In the genomic region with DNA sequence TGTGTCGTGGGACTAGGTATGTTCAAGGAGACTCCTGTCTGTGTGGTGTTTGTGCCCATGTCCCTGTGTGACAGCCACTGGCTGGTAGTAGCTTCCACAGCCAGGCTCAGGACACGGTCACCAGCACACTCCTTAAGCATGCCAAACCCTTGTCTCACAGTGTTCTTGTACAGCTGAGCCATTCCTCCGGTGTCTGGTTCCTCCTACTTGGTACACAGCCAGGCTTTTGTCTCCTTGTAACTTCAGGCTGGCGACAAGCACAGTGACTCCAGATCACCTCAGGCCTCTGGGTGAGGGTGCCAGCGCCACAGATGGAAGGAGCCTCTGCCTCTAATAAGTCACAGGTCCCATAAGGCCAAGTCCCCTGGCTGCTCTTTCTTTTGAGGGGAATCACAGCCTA, we compare ENCODE assay signal across 12 mouse cellular contexts.
A peak's percentile ranks its signal among the peaks of the same experiment; 100 is the strongest.
DNase-seq lines count a peak whose midpoint lies in the region; TF ChIP-seq lines count a peak whose summit lies in the region.
"Had no signal": no experiment of that assay in that cellular context is flagged by ENCODE, and none has a peak within 500 bp of the region (broad histone marks: within the 10 kb centered on the region; RNA-seq: fewer than 3 reads in every experiment).

No protein-coding gene starts in this region.

- H3K4me1 ChIP-seq in kidney, adult 2 months (ENCODE audit: control insufficient read depth, insufficient read depth, low read length) = no peaks in the 10 kb centered on the region
- peaks cover 9% of the 10 kb centered on the region for H3K4me1 ChIP-seq in ES-Bruce4 (ENCODE audit: control insufficient read depth, insufficient read depth, low read length)

- 57% methylated on average over 5 of the region's 5 CpGs for WGBS in kidney, adult 2 months

- no peak overlapping the region for H3K9ac ChIP-seq in ES-Bruce4 (ENCODE audit: low read depth, poor library complexity, severe bottlenecking)
- H3K9ac ChIP-seq: limb, embryonic 13.5 days had no signal

- H3K27me3 ChIP-seq in kidney, adult 2 months (replicated peaks; ENCODE audit: control insufficient read depth, insufficient read depth, low read length) = no peaks in the 10 kb centered on the region
- no peaks in the 10 kb centered on the region for H3K27me3 ChIP-seq in ES-Bruce4 (ENCODE audit: control insufficient read depth, insufficient read depth, low read length, poor library complexity, severe bottlenecking)
- H3K27me3 ChIP-seq: limb, embryonic 13.5 days; Patski had no signal

- H3K9me3 ChIP-seq in ES-Bruce4 (replicated peaks; ENCODE audit: control insufficient read depth, insufficient read depth, low read length, poor library complexity, severe bottlenecking) = no peaks in the 10 kb centered on the region
- H3K9me3 ChIP-seq: limb, embryonic 13.5 days had no signal

- TF ChIP-seq CTCF in kidney, adult 2 months (conservative IDR thresholded peaks at IDR 0.05; ENCODE audit: insufficient read depth, insufficient read length, low read depth, low read length) = no peak
- TF ChIP-seq CTCF in ES-Bruce4 (IDR thresholded peaks at IDR 0.05; ENCODE audit: low read depth, low read length) = no peak

- no peaks in the 10 kb centered on the region for H3K36me3 ChIP-seq in kidney, adult 2 months (ENCODE audit: control insufficient read depth, insufficient read depth, low read length)
- H3K36me3 ChIP-seq in ES-Bruce4 (ENCODE audit: control insufficient read depth, insufficient read depth, low read length, poor library complexity, severe bottlenecking) = no peaks in the 10 kb centered on the region
- H3K36me3 ChIP-seq: limb, embryonic 13.5 days had no signal

- TF ChIP-seq POLR2A in kidney, adult 2 months (IDR thresholded peaks at IDR 0.05; ENCODE audit: low read depth, low read length) = no peak
- no peak for TF ChIP-seq POLR2A in ES-Bruce4 (IDR thresholded peaks at IDR 0.05; ENCODE audit: insufficient read depth, low read length)

- peak; percentile 3 for DNase-seq in embryo, embryonic 10 days (ENCODE audit: low spot score)
- no peak for DNase-seq in embryo, embryonic 11 days
- DNase-seq in kidney, adult 2 months = peak; percentile 52
- no peak for DNase-seq in kidney, adult 11 months
- DNase-seq in kidney, postnatal 14 days = peak; percentile 10
- DNase-seq in layer of hippocampus, adult 11-12 months (ENCODE audit: low spot score) = no peak
- DNase-seq in urinary bladder, postnatal 25 days (ENCODE audit: low spot score) = no peak
- DNase-seq: cerebellum, postnatal 36 days; gastrocnemius, adult 2 months had no signal

- TF ChIP-seq EP300 in ES-Bruce4 (IDR thresholded peaks at IDR 0.05; ENCODE audit: insufficient read depth, low read depth, low read length) = no peak

- H3K4me3 ChIP-seq in kidney, adult 2 months (ENCODE audit: insufficient read depth, low read depth, low read length) = no peak overlapping the region
- no peak overlapping the region for H3K4me3 ChIP-seq in ES-Bruce4 (ENCODE audit: low read depth, low read length)
- H3K4me3 ChIP-seq: gastrocnemius, adult 2 months; limb, embryonic 13.5 days had no signal

- no peak overlapping the region for H3K27ac ChIP-seq in kidney, adult 2 months (ENCODE audit: insufficient read depth, low read depth, low read length)
- H3K27ac ChIP-seq in ES-Bruce4 (ENCODE audit: insufficient read depth, low read length) = 0 out of 2 replicates have a peak overlapping the region, but pooled peaks have one; percentile 17
- H3K27ac ChIP-seq: gastrocnemius, adult 2 months; limb, embryonic 13.5 days had no signal

Comparison
In these comparisons a context has a peak if more than half of its experiments do, and no peak if none do; other contexts are left out.
1. DNase-seq: peak in embryo, embryonic 10 days (single experiment), kidney, adult 2 months (single experiment) and kidney, postnatal 14 days (single experiment); none in embryo, embryonic 11 days (single experiment), kidney, adult 11 months (single experiment), layer of hippocampus, adult 11-12 months (single experiment) and urinary bladder, postnatal 25 days (single experiment).